Mouse (Mus musculus) lung, embryonic 14.5 days (tissue): ENCODE results near the gene Map3k14. TPM values are rescaled to one million over a fixed set of nuclear protein-coding genes. Genes with fewer than 3 reads are reported as not detected.
"Not testable (repeated sequence)": the region's sequence is repeated elsewhere in the genome, so short reads cannot be mapped to it uniquely, and the experiment has no call there.

Experiments used
- ATAC-seq: fragments of 200-750 bp; cut with Nextera tagmentation; 2 replicates; pipeline ENCODE4 v1.8.0; 2017; ENCODE audit warnings: mild to moderate bottlenecking, moderate TSS enrichment, moderate library complexity; ENCODE audit not compliant: insufficient read depth
- DNase-seq: peaks from one replicate; pipeline ENCODE4 v3.0.0-alpha.2; 2015
- H3K27ac ChIP-seq: fragments of 300-500 bp; sonication (generic); 2 replicates; pipeline ENCODE4 v1.5.1; 2014; ENCODE audit warnings: low read depth, mild to moderate bottlenecking, moderate library complexity
- H3K27me3 ChIP-seq: fragments of 300-500 bp; sonication (generic); 2 replicates; pipeline ENCODE4 v1.6.1; 2014; ENCODE audit warnings: low read length, control low read depth; ENCODE audit not compliant: insufficient read depth
- H3K36me3 ChIP-seq: fragments of 300-500 bp; sonication (generic); 2 replicates; pipeline ENCODE4 v1.6.1; 2014; ENCODE audit warnings: control low read depth; ENCODE audit not compliant: insufficient read depth
- H3K4me1 ChIP-seq: fragments of 300-500 bp; sonication (generic); 2 replicates; pipeline ENCODE4 v1.6.1; 2014; ENCODE audit warnings: antibody characterized with exemption, control low read depth; ENCODE audit not compliant: insufficient read depth
- H3K4me2 ChIP-seq: fragments of 300-500 bp; sonication (generic); 2 replicates; pipeline ENCODE4 v1.6.1; 2014; ENCODE audit warnings: mild to moderate bottlenecking
- H3K4me3 ChIP-seq: fragments of 300-500 bp; sonication (generic); 2 replicates; pipeline ENCODE4 v1.5.1; 2014; ENCODE audit warnings: low read depth, low read length
- H3K9ac ChIP-seq: fragments of 300-500 bp; sonication (generic); 2 replicates; pipeline ENCODE4 v1.6.1; 2014
- H3K9me3 ChIP-seq: fragments of 300-500 bp; sonication (generic); 2 replicates; pipeline ENCODE4 v1.6.1; 2016; ENCODE audit warnings: low read depth, low read length, control low read depth
- CTCF ChIP-seq: IDR thresholded peaks from 2 replicates; pipeline ENCODE4 v1.5.1; 2016; ENCODE audit warnings: antibody characterized with exemption, low read depth
- WGBS: fragments of 180-500 bp; shearing (Covaris S2); extraction: QIAGEN DNeasy Blood & Tissue Kit; methylation state at CpG from one replicate; pipeline ENCODE4 v1.1.7; 2014; 5-methylcytosine and 5-hydroxymethylcytosine counted together
- polyA plus RNA-seq: library from polyadenylated mRNA; unstranded; fragments of >200 nt; fragmentation: Nextera tagmentation; extraction: Ambion mirVana; gene quantifications from 2 replicates; pipeline ENCODE4 v1.2.1, GENCODE M21; 2014

Gene Map3k14
- polyA plus RNA-seq, 1 experiment from 2014 or later = 3.1 TPM

DNA sequence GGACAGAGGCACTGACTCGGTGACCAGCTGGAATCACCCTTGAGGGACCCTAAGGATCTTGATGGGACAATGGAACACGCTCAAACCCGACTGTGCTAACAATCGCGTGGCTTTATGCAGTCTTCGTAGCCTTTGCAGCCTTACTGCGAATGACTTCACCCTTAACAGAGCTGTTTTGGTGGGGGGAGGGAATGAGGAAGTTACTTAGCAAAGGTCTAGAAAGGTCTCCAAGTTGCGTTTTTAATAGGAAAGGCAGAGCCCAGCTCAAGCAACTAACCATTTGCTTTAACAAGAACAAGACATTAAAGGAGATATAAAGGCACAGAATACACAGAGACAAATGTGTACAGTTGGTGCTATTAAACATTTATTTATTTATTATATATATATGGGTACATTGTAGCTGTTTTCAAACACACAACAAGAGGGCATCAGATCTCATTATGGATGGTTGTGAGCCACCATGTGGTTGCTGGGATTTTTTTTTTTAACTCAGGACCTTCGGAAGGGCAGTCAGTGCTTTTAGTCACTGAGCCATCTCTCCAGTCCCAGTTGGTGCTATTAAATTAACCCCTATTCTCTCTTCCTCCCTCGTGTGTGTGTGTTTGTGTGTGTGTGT, 42.8 kb upstream of the Map3k14 start:
- H3K36me3 ChIP-seq = no peaks in the 10 kb centered on the region
- H3K27ac ChIP-seq = no peak overlapping the region
- no peaks in the 10 kb centered on the region for H3K4me1 ChIP-seq
- ATAC-seq = no peak
- no peaks in the 10 kb centered on the region for H3K9me3 ChIP-seq
- no peak for DNase-seq
- 70% methylated on average over 10 of the region's 10 CpGs for WGBS
- H3K27me3 ChIP-seq = no peaks in the 10 kb centered on the region
- H3K4me2 ChIP-seq = no peak overlapping the region
- no peak for TF ChIP-seq CTCF
- H3K4me3 ChIP-seq = no peak overlapping the region
- H3K9ac ChIP-seq = no peak overlapping the region

DNA sequence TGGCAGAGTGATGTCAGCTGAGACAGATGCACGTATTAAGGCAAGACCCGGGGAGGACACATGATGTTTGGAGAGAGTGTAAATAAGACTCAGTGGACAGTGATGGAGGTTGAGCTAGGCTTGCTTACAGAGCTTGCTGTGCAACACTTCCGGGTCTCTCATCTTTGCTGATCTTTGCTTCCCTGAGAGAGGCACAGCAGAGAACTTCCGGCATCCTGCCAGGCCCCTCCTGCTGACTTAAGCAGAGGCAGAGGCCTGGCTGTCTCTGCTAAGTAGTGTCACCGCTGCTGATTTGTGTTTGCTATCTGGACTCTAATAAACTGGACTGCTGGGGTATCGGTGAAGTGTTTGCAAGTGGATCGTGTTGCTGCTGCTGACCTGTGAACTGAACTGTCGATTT, 40.6 kb upstream of the Map3k14 start:
- Histone ChIP-seq H3K9me3 (no peaks in the 10 kb centered on the region), H3K4me2 (no peak overlapping the region), H3K27ac (no peak overlapping the region), H3K27me3 (no peaks in the 10 kb centered on the region), H3K4me1 (no peaks in the 10 kb centered on the region), H3K4me3 (no peak overlapping the region), H3K9ac (no peak overlapping the region), H3K36me3 (no peaks in the 10 kb centered on the region)
- no peak for TF ChIP-seq CTCF
- DNase-seq (peak; percentile 77), ATAC-seq (no peak)
- 36% methylated on average over 8 of the region's 8 CpGs for WGBS

DNA sequence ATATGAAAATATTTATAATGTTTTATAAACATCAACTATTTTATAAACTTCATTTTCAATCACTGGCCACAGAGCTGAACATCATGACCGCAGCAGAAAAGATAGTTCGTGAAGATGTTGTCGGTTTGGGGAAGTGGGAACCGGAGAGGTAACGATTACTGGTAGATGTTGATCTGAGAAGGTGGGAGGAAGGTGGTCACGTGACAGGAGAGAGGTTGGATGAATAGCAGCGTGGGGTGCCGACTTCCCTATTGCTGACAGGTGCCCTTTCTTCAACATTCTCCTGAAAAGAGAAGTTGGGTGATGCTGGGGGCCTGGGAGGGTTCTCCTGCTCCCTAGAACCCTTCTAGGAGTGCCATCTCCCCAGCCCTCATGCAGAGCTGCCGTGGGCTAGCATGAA, 37.3 kb upstream of the Map3k14 start:
- Histone ChIP-seq H3K36me3 (no peaks in the 10 kb centered on the region), H3K4me1 (no peaks in the 10 kb centered on the region), H3K9ac (no peak overlapping the region), H3K27ac (no peak overlapping the region), H3K4me2 (no peak overlapping the region), H3K4me3 (no peak overlapping the region), H3K27me3 (no peaks in the 10 kb centered on the region), H3K9me3 (no peaks in the 10 kb centered on the region)
- ATAC-seq (no peak), DNase-seq (no peak)
- WGBS = 82% methylated on average over 9 of the region's 9 CpGs
- no peak for TF ChIP-seq CTCF

DNA sequence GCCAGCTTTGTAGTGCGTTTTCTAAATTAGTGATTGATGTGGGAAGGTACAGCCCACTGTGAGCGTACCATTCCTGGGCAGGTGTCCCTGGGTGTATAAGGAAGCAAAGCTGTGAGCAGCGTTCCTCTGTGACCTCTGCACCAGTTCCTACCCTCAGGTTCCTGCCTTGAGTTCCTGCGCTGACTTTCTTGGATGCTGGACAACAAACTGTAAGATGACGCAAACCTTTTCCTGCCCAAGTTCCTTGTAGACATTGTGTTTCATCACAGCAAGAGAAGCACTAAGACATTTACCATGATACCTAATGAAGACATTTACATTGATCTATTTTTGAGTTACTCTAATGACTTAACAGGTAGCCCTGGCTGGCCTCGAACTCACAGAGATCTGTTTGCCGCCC, 27.5 kb upstream of the Map3k14 start:
- H3K4me3 ChIP-seq = no peak overlapping the region
- WGBS = 85% methylated on average over 7 of the region's 7 CpGs
- H3K4me1 ChIP-seq = peaks cover 16% of the 10 kb centered on the region; the same call in 1 of the 2 replicates
- no peak overlapping the region for H3K9ac ChIP-seq
- no peaks in the 10 kb centered on the region for H3K27me3 ChIP-seq
- H3K9me3 ChIP-seq = no peaks in the 10 kb centered on the region
- H3K4me2 ChIP-seq = no peak overlapping the region
- no peak for ATAC-seq
- no peak for TF ChIP-seq CTCF
- no peaks in the 10 kb centered on the region for H3K36me3 ChIP-seq
- DNase-seq = no peak
- H3K27ac ChIP-seq = no peak overlapping the region

DNA sequence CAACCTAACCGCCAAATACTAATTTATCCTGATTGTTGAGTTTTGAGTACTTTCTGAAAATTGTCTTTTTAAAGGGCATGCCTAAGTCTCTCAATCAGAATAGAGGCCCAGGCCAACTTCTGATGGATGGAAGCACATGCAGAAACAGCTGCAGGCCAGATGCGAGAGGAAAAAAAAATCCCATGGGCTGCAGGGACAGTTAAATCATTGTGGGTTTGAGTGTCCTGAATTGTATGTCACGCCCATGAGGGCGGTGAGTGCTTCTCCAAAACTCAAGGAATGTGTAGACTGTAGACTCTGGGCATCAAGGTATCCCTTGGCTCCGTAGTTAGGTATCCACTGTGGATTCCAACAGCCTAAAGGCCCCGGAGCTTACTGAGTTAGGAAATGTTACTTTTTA, 26.8 kb upstream of the Map3k14 start:
- Histone ChIP-seq H3K9me3 (no peaks in the 10 kb centered on the region), H3K4me3 (no peak overlapping the region), H3K9ac (no peak overlapping the region), H3K27me3 (no peaks in the 10 kb centered on the region), H3K27ac (no peak overlapping the region), H3K4me2 (no peak overlapping the region), H3K36me3 (no peaks in the 10 kb centered on the region), H3K4me1 (peaks cover 16% of the 10 kb centered on the region; the same call in 1 of the 2 replicates)
- TF ChIP-seq CTCF = no peak
- 63% methylated on average over 6 of the region's 6 CpGs for WGBS
- ATAC-seq (no peak), DNase-seq (peak; percentile 17)

DNA sequence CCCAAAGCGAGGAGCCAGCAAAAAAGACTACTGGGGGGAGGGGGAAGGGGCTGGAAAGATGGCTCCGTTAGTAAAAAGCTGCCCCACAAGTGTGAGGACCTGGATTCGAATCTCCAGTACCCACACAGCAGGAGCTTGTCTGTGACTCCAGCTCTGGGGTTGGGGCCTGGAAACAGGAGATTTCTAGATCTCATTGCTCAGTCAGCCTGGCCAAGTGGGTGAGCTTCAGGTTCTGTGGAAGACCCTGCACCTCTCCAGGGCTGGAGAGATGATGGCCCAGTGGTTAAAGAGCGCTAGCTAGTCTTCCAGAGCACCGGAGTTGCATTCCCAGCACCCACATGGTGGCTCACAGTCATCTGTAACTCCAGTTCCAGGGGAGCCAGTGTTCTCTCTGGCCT, 25.6 kb upstream of the Map3k14 start:
- H3K36me3 ChIP-seq = no peaks in the 10 kb centered on the region
- DNase-seq (no peak), ATAC-seq (no peak)
- WGBS = 61% methylated on average over 5 of the region's 5 CpGs
- no peak for TF ChIP-seq CTCF
- no peak overlapping the region for H3K9ac ChIP-seq
- H3K27ac ChIP-seq = peak overlapping the region; percentile 34; the same call in 1 of the 2 replicates
- no peaks in the 10 kb centered on the region for H3K27me3 ChIP-seq
- no peak overlapping the region for H3K4me3 ChIP-seq
- H3K4me2 ChIP-seq = no peak overlapping the region
- no peaks in the 10 kb centered on the region for H3K9me3 ChIP-seq
- H3K4me1 ChIP-seq = peaks cover 16% of the 10 kb centered on the region; the same call in 1 of the 2 replicates

DNA sequence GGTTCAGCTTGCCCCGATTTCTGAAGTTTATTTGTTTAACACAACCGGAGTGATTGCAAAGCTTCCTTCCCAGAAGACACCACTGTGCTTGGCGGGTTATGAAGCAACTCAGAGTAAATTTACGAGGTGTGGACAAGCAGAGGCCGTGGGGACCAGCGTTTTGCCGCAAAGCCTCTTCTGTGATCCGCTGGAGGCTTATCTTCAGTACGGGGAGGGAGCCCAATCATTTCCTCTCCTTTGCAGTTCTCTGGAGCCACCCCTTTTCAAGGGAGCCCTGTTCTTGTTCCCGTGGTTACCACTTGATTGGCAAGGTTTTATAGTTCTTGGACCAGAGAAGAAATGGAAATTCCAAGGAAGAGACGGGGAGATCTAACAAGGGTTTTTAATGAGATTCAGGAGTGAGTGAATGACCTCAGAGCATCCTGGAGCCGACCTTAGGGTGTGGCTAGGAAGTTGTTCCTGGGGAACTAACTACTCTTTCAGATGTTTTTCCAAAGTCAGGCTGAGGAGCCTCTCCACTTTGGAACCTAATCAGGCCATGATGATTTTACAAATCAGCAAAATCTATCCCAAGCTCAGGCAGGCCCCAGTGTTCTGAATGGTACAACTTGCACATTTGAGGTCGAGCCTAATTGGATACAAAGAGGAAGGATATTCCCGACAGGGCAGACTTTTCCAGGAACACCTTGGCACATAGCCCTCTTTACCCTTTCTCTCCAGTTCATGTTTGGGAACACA, 25.0 kb upstream of the Map3k14 start:
- no peaks in the 10 kb centered on the region for H3K9me3 ChIP-seq
- H3K27ac ChIP-seq = peak overlapping the region; percentile 34; the same call in 1 of the 2 replicates
- peaks cover 16% of the 10 kb centered on the region; the same call in 1 of the 2 replicates for H3K4me1 ChIP-seq
- H3K9ac ChIP-seq = no peak overlapping the region
- TF ChIP-seq CTCF = no peak
- no peak overlapping the region for H3K4me2 ChIP-seq
- no peak overlapping the region for H3K4me3 ChIP-seq
- H3K36me3 ChIP-seq = no peaks in the 10 kb centered on the region
- peak; percentile 91 for ATAC-seq
- H3K27me3 ChIP-seq = no peaks in the 10 kb centered on the region
- DNase-seq = peak; percentile 86
- 6% methylated on average over 14 of the region's 14 CpGs for WGBS

DNA sequence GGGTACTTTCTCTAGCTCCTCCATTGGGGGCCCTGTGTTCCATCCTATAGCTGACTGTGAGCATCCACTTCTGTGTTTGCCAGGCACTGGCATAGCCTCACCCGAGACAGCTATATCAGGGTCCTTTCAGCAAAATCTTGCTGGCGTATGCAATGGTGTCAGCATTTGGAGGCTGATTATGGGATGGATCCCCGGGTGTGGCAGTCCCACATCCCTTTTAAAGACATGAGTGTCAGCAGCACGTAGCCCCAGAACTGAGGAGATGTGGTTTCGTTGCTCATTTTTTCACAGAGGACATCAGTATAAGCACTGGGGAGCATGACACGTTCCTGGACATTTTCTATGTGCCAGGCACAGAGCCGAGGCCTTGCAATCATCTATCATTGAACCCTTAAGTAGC, 23.6 kb upstream of the Map3k14 start:
- H3K4me3 ChIP-seq = not testable (repeated sequence)

More for the DNA sequence above, 23.6 kb upstream of the Map3k14 start:
- H3K27me3 ChIP-seq, H3K27ac ChIP-seq, ATAC-seq, H3K4me2 ChIP-seq, DNase-seq, H3K9me3 ChIP-seq, H3K9ac ChIP-seq, H3K36me3 ChIP-seq: not testable (repeated sequence)
- WGBS = 79% methylated on average over 7 of the region's 7 CpGs
- peaks cover 20% of the 10 kb centered on the region; the same call in 1 of the 2 replicates for H3K4me1 ChIP-seq
